Mouse (Mus musculus) gastrocnemius, postnatal 4 days (tissue): ENCODE data around the gene Cops3. TPM values are rescaled to one million over a fixed set of nuclear protein-coding genes. Genes with fewer than 3 reads are reported as not detected.

Experiments
- DNase-seq, 2 experiments: peaks; one replicate each; pipeline ENCODE4 v3.0.0; 2021 to 2022; ENCODE audit warnings: low spot score in 2 of 2, mixed read lengths in 2 of 2
- total RNA-seq, 2 experiments: library from RNA; stranded (reverse); gene quantifications; 2 replicates each; pipeline ENCODE4 v1.2.3; 2021

Gene Cops3
- total RNA-seq, 2 experiments from 2014 or later: 84.8 to 86.3 TPM

DNA sequence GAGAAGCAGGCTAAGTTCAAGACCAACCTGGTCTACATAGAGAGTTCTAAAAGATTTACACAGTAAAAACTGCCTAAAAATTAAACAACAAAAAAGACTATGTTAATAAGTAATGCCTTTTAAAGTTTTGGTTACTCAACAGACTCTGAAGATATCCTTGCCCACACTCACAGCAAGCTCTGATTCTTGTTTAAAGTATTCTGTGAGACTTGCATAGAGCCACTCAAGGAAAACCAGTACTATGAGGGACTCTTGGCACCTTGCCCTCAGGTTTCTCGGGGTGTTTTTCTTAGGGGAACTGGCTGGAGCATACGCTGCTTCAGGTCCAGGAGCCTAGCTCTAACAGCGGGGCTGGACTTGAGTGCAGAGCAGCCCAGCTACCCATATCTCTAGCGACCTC lies 60.2 kb downstream of the Cops3 start:
- DNase-seq: no peak

- DNase-seq: no peak
Observed at GRCm38 (mm10) chr11:59778874-59779223, 60.8 kb downstream of the Cops3 start.

DNA sequence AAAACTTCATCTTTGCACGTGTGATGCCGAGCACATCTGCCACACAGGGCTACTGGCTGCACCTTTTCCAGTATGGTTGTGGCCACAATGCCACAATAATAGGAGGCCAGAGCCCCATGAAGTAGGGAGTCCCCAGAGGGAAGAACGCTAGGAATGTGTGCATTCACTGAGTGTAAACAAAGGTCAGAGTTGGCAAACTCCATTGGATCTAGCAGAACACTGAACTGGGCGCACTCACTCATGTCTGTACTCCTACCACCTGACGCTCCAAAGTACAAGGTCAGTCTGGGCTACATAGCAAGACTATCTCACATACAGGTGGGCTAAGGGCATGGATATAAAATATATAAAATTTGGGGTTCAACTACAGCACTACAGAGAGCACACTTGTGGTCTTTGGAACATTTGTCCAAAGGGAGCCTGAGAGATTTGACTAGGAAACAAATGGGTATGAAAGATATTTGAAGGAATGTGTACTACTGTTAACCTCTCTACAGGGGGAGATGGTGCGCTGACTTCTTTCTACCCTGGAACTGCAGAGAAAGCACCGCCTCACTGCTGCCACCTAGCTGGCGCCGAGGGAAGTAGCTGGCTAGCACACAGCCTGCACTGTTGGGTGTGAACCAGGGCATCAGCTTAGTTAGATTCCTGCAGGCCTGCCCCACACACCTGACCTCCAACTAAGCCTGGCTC lies 61.3 kb downstream of the Cops3 start:
- DNase-seq: peak; percentile 58 to 78

DNA sequence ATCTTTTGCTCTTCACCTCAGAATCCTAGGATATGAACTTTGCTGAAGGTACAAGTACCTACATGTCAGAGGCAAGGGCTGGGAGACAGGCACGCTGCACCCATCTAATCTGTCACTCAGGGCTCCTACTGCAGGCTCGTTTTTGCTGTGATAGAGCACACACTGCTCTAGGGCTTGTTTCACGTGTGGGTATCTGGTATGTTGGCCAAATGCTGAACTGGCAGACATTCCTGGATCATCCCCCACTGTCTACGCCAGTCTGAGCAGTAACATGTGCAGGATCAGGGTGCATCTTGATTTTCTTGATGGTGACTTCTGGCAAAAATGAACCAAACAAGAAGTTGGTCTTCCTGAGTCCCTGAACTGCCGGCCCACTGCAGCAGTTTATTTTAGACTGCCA lies 62.4 kb downstream of the Cops3 start:
- DNase-seq: no peak

- DNase-seq: no peak
Observed at GRCm38 (mm10) chr11:59775435-59776148, 64.0 kb downstream of the Cops3 start.

- DNase-seq: no peak
Observed at GRCm38 (mm10) chr11:59774522-59774921, 65.1 kb downstream of the Cops3 start.

DNA sequence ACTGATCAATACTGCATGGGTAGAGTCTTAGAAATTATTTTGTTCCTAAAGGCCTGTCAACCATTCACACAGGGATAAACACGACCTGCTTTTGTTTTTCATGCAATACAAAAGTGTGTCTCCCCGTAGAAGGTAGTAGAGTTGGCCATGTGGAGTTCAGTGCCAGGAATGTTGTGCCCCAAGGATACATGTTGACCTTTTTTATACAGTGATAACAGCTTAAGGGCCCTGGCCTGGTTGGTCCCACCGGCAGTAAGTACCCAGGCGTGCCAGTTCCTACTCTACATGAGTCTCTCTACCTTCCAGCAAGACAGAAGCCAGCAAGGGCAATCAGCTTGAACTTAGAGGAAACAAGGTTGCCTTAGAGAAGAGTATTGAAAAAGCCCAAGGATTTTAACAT lies 66.7 kb downstream of the Cops3 start:
- no peak for DNase-seq

- DNase-seq: no peak
Observed at GRCm38 (mm10) chr11:59772291-59772690, 67.3 kb downstream of the Cops3 start.

GRCm38 (mm10) chr11:59770753-59771152 lies 68.9 kb downstream of the Cops3 start:
- no peak for DNase-seq

- no peak for DNase-seq
Observed at GRCm38 (mm10) chr11:59769738-59770137, 69.9 kb downstream of the Cops3 start.

DNA sequence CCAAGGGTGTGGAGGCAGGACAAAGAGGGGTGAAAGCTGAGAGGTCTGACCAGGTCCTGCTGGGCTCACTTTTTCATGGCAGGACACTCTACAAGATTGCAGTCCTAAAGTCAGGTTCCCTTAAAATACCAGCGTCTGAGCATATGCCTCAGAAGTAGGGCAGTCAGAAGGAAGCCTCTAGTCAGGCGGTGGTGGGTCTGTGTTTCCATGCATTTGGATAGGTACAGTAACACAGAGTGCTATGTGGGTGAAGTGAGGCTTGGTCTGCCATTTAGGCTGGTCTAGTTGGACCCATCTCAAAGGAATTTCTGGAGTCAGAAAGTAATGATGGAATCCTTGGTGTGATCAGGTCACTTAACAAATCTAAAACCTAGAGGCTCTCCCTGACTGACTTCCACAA lies 70.3 kb downstream of the Cops3 start:
- DNase-seq: no peak

Other genes with a start within 250 kb of the Cops3 start
- not detected for gene Olfr223, start 246.5 kb downstream of the Cops3 start, total RNA-seq
- 100 to 1,000 TPM; 213 to 215 TPM for gene Mprip, start 178.5 kb downstream of the Cops3 start, total RNA-seq
- under 1 TPM; 0.44 to 0.66 TPM for gene Pld6, start 52.2 kb downstream of the Cops3 start, total RNA-seq
- 10 to 100 TPM; 28.2 to 28.8 TPM for gene Flcn, start 29.8 kb downstream of the Cops3 start, total RNA-seq
- 10 to 100 TPM; 18.8 to 22.6 TPM for gene Nt5m, start 391 bp downstream of the Cops3 start, total RNA-seq
- gene Med9, start 108.4 kb upstream of the Cops3 start, total RNA-seq: 10 to 100 TPM; 20.1 to 21.9 TPM
- 1 to 10 TPM; 2.2 to 3.4 TPM for gene Rasd1, start 125.1 kb upstream of the Cops3 start, total RNA-seq
- gene Pemt, start 206.7 kb upstream of the Cops3 start, total RNA-seq: 1 to 10 TPM; 5.9 to 7.7 TPM